Mouse (Mus musculus): ENCODE results near the gene Tcp1.

DNA sequence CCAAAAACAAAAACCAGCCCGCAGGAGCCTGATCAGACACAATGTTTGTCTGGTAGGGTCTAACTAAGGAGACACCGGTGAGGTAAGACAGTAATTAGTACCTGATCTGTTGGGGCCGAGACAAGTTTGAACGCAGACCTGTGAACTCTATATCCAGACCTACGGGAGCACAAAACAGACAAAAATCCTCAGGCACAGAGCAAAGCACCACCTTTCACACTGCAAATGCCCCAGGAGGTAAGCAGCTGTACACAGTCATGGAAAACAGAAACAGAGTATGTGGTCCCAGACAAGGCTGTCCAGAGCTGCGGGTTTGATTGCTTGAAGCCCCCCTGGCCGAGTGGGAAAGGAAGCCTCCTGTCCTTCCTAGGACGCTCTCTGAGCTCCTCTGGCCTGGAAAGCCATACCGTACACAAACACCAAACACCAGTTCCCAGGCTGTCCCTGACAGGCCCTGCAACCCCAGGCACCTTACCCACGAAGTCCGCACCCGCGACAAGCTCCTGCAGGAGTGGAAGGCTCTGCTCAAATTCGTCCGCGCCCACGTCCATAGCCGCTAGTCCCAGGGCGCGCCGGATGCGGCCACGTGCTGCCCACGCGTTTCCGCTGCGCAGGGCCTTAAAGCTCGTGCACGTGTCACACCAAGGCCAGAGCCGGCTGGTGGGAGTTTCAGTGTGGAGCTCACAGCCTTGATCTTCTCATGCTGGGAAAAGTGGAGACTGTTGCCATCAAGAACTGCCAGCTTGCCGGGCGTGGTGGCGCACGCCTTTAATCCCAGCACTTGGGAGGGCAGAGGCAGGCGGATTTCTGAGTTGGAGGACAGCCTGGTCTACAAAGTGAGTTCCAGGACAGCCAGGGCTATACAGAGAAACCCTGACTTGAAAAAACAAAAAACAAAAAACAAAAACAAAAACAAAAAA lies 5.9 kb upstream of the Tcp1 start, which contains the start of gene Pnldc1:
- TF ChIP-seq GABPA (IDR thresholded peaks at IDR 0.05; ENCODE audit: low read depth, low read length) (no peak), SMC3 (IDR thresholded peaks at IDR 0.05; ENCODE audit: low read depth, low read length) (no peak), RAD21 (IDR thresholded peaks at IDR 0.05; ENCODE audit: low read depth, low read length) (no peak), GATA1 (IDR thresholded peaks at IDR 0.05; ENCODE audit: low read depth, low read length) (no peak), MAFK (IDR thresholded peaks at IDR 0.05; ENCODE audit: borderline replicate concordance, low read depth, low read length) (no peak), MYB (IDR thresholded peaks at IDR 0.05; ENCODE audit: low read depth, low read length) (no peak), CTCF (IDR thresholded peaks at IDR 0.05 in 2 of 3, conservative IDR thresholded peaks at IDR 0.05 in 1 of 3; ENCODE audit: control insufficient read depth in 1 of 3, insufficient read depth in 1 of 3, low read depth in 2 of 3, low read length in 3 of 3, poor library complexity in 1 of 3, severe bottlenecking in 1 of 3) (no peak), KAT2A (conservative IDR thresholded peaks at IDR 0.05; ENCODE audit: low read depth, low read length) (no peak), NELFE (IDR thresholded peaks at IDR 0.05; ENCODE audit: low read depth, low read length) (no peak), TCF12 (IDR thresholded peaks at IDR 0.05; ENCODE audit: low read depth, low read length) (no peak), ZC3H11A (IDR thresholded peaks at IDR 0.05; ENCODE audit: low read depth, low read length) (no peak), POLR2A (IDR thresholded peaks at IDR 0.05; ENCODE audit: control insufficient read depth in 1 of 2, insufficient read depth in 1 of 2, low read depth in 1 of 2, low read length in 2 of 2, poor library complexity in 1 of 2) (no peak), MAZ (IDR thresholded peaks at IDR 0.05; ENCODE audit: low read depth, low read length) (no peak), EP300 (IDR thresholded peaks at IDR 0.05; ENCODE audit: low read depth in 1 of 2, low read length in 2 of 2) (no peak)
